Mouse (Mus musculus) kidney, embryonic 15.5 days (tissue): ENCODE data around the gene Eps8l3. TPM values are rescaled to one million over a fixed set of nuclear protein-coding genes. Genes with fewer than 3 reads are reported as not detected.

Source experiments
- ATAC-seq: fragments of 200-750 bp; cut with Nextera tagmentation; replicated peaks from 2 replicates; pipeline ENCODE4 v1.8.0; 2017; ENCODE audit warnings: moderate TSS enrichment; ENCODE audit not compliant: low FRiP score
- H3K27ac ChIP-seq: fragments of 300-500 bp; sonication (generic); 2 replicates; pipeline ENCODE4 v1.5.1; 2015; ENCODE audit warnings: mild to moderate bottlenecking, inconsistent platforms
- H3K27me3 ChIP-seq: fragments of 300-500 bp; sonication (generic); 2 replicates; pipeline ENCODE4 v1.6.1; 2015; ENCODE audit warnings: inconsistent platforms
- H3K36me3 ChIP-seq: fragments of 300-500 bp; sonication (generic); 2 replicates; pipeline ENCODE4 v1.6.1; 2015; ENCODE audit warnings: inconsistent platforms
- H3K4me1 ChIP-seq: fragments of 300-500 bp; sonication (generic); 2 replicates; pipeline ENCODE4 v1.6.1; 2015; ENCODE audit warnings: inconsistent platforms
- H3K4me2 ChIP-seq: fragments of 300-500 bp; sonication (generic); 2 replicates; pipeline ENCODE4 v1.6.1; 2015; ENCODE audit warnings: moderate library complexity, mild to moderate bottlenecking, inconsistent platforms
- H3K4me3 ChIP-seq: fragments of 300-500 bp; sonication (generic); replicated peaks from 2 replicates; pipeline ENCODE4 v1.5.1; 2015; ENCODE audit warnings: mild to moderate bottlenecking, inconsistent platforms
- H3K9ac ChIP-seq: fragments of 300-500 bp; sonication (generic); 2 replicates; pipeline ENCODE4 v1.6.1; 2015; ENCODE audit warnings: mild to moderate bottlenecking, inconsistent platforms
- H3K9me3 ChIP-seq: fragments of 300-500 bp; sonication (generic); replicated peaks from 2 replicates; pipeline ENCODE4 v1.6.1; 2016; ENCODE audit warnings: inconsistent platforms
- WGBS: fragments of 180-500 bp; shearing (Covaris S2); methylation state at CpG from one replicate; pipeline ENCODE4 v1.1.7; 2015; ENCODE audit warnings: mixed read lengths; 5-methylcytosine and 5-hydroxymethylcytosine counted together
- polyA plus RNA-seq: library from polyadenylated mRNA; unstranded; fragments of >200 nt; fragmentation: Nextera tagmentation; extraction: Ambion mirVana; gene quantifications from 2 replicates; pipeline ENCODE4 v1.2.1, GENCODE M21; 2015

Gene Eps8l3
- polyA plus RNA-seq: 0.73 TPM in 1 of 2 replicates, not detected in the other

DNA sequence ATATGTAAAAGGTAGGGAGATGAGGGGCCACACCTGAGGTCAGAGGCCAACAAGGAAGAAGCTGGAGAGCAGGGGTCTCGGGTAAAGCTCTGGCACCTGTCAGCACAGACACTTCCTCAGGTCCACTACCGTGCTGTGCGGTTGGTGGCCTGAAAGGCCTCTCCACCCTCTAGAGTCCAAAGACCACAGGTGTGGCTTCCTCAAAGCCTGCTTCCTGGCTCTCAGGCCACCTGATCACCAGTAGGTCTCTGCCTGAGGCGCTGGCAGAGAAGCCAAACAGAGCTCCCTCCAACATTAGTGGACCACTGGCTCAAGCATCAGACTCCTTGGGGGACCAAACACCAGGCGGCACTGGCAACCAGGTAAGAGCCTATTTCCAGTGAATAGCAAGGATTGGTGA, at the start of gene Eps8l3:
Eps8l3 (plus strand) TSS at position 225 of the 400 bp plus-strand sequence.
- no peak for ATAC-seq
- WGBS: 87% methylated on average over 5 of the region's 5 CpGs
- no peaks in the 10 kb centered on the region for H3K36me3 ChIP-seq
- H3K4me2 ChIP-seq: no peak within 1 kb of the TSS
- H3K9me3 ChIP-seq: no peaks in the 10 kb centered on the region
- no peak within 1 kb of the TSS for H3K27ac ChIP-seq
- H3K9ac ChIP-seq: no peak within 1 kb of the TSS
- no peaks in the 10 kb centered on the region for H3K4me1 ChIP-seq
- H3K4me3 ChIP-seq: no peak within 1 kb of the TSS
- no peaks in the 10 kb centered on the region for H3K27me3 ChIP-seq

DNA sequence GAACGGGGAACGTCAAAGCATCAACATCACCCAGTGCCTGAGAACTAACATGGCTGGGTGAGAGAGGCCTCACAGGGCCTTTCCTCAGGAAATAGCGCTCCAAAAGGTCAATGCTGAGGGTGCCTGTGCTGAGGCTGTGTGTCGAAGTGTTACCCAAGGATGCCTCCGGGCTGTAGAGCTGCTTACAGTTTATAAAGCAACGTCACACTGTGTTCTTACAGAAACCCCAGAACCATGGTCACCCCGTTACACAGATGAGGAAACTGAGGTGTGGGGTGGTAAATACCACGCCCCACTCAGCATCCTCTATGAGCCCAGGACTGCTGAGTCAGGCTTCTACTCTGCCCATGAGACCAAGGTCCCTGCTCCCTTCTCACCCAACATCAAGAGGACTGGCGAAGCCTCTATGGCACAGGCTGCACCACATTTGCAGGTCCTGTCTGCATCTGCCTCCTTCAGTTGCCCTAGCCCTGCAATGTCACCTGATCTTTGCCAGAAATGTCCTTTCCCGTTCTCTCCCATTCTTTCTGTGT, 49.1 kb upstream of the Eps8l3 start:
- WGBS: 87% methylated on average over 10 of the region's 10 CpGs
- H3K4me2 ChIP-seq: no peak overlapping the region
- H3K27me3 ChIP-seq: no peaks in the 10 kb centered on the region
- ATAC-seq: no peak
- H3K27ac ChIP-seq: no peak overlapping the region
- no peaks in the 10 kb centered on the region for H3K9me3 ChIP-seq
- H3K36me3 ChIP-seq: no peaks in the 10 kb centered on the region
- H3K4me3 ChIP-seq: no peak overlapping the region
- H3K9ac ChIP-seq: no peak overlapping the region
- H3K4me1 ChIP-seq: peaks cover 5% of the 10 kb centered on the region; the same call in 1 of the 2 replicates

DNA sequence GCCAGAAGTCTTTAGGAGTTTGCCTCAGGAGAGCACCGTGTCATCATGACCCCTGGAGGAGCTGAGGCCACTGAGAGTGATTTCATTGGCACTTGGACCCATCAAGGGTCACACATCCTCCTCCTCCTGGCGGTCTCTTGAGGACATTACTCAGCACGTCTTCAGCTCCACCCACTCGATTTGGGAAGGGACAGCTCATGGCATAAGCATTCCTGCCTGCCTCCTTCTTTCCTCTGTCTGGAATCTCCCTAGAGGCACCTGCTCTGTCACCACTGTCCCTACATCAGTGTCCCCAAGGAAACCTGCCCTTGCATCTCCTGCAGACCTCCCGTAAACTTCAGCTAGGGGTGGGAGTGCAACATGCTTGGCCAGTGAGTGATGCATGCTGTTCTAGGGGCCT, 48.5 kb upstream of the Eps8l3 start:
- Histone ChIP-seq H3K9me3 (no peaks in the 10 kb centered on the region), H3K4me2 (no peak overlapping the region), H3K36me3 (no peaks in the 10 kb centered on the region), H3K4me1 (peaks cover 5% of the 10 kb centered on the region; the same call in 1 of the 2 replicates), H3K4me3 (no peak overlapping the region), H3K27ac (no peak overlapping the region), H3K27me3 (no peaks in the 10 kb centered on the region), H3K9ac (no peak overlapping the region)
- no peak for ATAC-seq
- 36% methylated on average over 5 of the region's 5 CpGs for WGBS

DNA sequence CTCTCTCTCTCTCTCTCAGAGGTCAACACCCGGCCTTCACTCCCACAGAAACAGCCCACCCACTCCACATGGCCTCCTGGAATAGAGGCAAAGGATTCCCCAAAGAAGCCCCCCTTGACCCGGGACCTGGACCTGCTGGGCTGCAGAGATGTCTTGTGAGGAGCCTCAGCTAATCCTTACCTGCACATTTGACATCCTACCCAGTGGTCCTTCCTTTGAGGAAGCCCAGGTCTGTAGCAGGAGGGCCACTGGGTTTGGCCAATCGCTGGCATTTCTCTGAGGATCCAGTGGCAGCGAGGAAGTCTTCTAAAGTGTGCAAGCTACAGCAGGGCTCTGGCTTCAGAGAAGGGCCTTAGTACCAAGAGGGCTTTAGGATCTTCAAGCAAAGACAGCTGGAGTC, 48.0 kb upstream of the Eps8l3 start:
- 74% methylated on average over 4 of the region's 4 CpGs for WGBS
- Histone ChIP-seq H3K4me1 (peaks cover 5% of the 10 kb centered on the region; the same call in 1 of the 2 replicates), H3K27ac (no peak overlapping the region), H3K27me3 (no peaks in the 10 kb centered on the region), H3K9ac (no peak overlapping the region), H3K4me2 (no peak overlapping the region), H3K36me3 (no peaks in the 10 kb centered on the region), H3K9me3 (no peaks in the 10 kb centered on the region), H3K4me3 (no peak overlapping the region)
- no peak for ATAC-seq

DNA sequence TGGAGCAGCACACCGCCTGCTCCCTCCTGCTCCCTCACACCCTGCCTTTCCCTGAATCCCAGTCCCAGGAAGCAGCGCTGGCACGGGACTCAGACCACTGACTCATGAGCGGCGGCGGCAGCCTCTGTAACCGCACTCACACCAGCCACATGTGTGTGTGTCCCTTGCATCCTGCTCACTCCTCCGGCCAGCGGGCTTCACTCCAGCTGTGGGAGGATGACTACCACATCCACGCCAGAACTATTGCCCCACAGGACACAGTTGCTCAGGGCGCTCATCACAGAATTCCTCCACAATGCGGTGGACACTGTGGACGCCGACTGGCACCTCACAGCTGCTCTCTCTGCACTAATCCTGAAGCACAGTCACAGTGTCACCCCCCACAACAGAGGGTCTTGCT, 47.4 kb upstream of the Eps8l3 start:
- no peak overlapping the region for H3K9ac ChIP-seq
- 68% methylated on average over 14 of the region's 14 CpGs for WGBS
- peaks cover 4% of the 10 kb centered on the region for H3K4me1 ChIP-seq
- H3K4me2 ChIP-seq: no peak overlapping the region
- H3K9me3 ChIP-seq: no peaks in the 10 kb centered on the region
- no peaks in the 10 kb centered on the region for H3K36me3 ChIP-seq
- H3K27ac ChIP-seq: no peak overlapping the region
- H3K27me3 ChIP-seq: no peaks in the 10 kb centered on the region
- H3K4me3 ChIP-seq: no peak overlapping the region
- no peak for ATAC-seq

DNA sequence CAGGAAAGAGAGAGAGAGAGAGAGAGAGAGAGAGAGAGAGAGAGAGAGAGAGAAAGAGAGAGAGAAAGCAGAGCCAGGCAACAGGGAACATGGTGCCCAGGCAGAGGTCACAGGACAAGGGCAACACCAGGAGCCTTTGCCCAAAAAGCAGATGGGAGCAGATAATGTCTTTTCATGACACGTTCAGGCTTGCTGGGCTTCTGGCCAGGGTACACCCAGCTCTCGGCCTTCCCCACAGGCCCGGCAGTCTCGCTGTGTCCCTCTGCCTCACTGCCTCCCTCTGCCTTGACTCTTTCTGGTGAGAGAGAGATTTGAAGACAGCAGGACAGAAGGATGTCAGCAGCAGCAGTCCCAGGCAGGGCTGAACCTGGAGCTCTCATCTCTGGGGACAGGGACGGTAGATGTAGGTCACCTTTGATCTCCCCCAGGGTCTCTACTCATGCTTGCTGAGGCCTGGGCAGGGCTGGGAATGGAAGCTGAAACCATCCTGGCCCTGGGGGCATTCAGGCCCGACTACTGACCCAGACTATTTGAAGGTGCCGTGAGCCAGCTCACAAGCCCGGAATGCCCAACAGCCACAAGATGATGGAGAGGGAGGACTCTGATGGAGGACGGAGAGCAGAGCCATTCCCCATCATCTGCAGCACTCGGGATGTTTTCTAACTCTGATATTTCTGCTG, 45.0 kb upstream of the Eps8l3 start:
- Histone ChIP-seq H3K27me3 (no peaks in the 10 kb centered on the region), H3K9ac (no peak overlapping the region), H3K4me2 (no peak overlapping the region), H3K27ac (no peak overlapping the region), H3K9me3 (no peaks in the 10 kb centered on the region), H3K4me1 (peaks cover 6% of the 10 kb centered on the region), H3K36me3 (no peaks in the 10 kb centered on the region), H3K4me3 (no peak overlapping the region)
- 57% methylated on average over 10 of the region's 10 CpGs for WGBS
- no peak for ATAC-seq

DNA sequence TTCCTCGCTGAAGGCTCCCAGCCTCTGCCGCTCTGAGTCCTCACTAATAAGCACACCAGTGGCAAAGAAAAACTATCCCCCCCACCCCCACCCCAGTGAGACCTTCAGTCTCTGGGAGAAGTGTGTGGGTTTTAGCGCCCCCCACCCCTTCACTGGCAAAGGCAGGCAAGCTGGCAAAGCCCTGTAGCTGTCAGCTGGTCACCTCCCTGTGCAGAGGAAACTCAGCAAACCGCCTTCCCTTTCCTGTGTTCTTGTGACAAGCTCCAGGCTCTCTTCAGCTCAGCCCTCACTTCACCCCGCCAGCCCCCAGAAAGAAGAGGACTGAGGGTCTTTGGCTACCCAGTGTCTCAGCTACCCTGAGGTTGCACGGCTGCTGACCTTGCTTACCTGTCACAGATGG, 44.4 kb upstream of the Eps8l3 start:
- H3K9me3 ChIP-seq: no peaks in the 10 kb centered on the region
- H3K4me3 ChIP-seq: no peak overlapping the region
- 63% methylated on average over 6 of the region's 6 CpGs for WGBS
- no peaks in the 10 kb centered on the region for H3K36me3 ChIP-seq
- H3K4me1 ChIP-seq: peaks cover 6% of the 10 kb centered on the region
- H3K27me3 ChIP-seq: no peaks in the 10 kb centered on the region
- no peak overlapping the region for H3K9ac ChIP-seq
- no peak overlapping the region for H3K4me2 ChIP-seq
- ATAC-seq: no peak
- H3K27ac ChIP-seq: no peak overlapping the region

DNA sequence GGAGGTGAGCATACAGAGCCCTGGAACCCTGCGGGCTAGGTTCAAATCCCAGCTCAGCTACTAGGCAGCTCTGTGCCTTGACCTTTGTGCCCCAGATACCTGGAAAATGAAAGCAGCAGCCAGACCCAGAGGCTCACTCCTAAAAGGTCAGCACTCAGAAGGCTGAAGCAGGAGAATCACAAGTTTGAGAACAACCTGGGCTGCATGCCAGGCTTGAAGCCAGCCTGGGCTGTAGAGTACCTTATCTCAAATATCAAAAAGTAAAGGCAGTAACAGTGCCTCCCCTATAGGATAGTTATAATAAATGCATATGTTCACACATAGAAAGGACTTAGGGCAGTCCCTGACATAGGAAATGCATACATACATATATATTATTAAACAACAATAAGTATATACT, 43.7 kb upstream of the Eps8l3 start:
- 80% methylated on average over 1 of the region's 1 CpGs for WGBS
- no peak for ATAC-seq

DNA sequence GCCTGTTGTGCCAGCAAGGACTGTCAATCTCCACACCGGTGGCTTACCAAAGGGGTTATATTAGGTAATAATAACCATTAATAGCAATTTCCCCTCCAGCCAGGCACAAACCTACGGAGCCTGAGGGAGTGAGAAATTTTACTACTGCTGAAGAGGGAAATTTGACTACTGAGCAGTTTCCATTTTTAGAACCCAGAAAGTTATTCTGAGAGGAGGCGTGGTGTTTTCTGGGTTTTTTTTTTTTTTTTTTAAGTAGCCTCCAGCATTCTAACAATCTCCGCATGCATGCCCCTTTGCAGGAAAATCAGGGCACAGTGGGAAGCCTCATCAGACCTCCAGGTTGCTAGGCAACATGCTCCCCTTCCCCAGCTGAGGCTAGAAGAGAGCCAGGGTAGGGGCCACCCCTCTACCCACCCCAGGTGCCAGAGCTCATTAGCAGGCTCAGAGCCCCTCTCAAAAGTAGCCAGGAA, 43.1 kb upstream of the Eps8l3 start:
- 49% methylated on average over 4 of the region's 4 CpGs for WGBS
- no peaks in the 10 kb centered on the region for H3K36me3 ChIP-seq

More for the DNA sequence above, 43.7 kb upstream of the Eps8l3 start:
- H3K4me3 ChIP-seq: no peak overlapping the region
- no peaks in the 10 kb centered on the region for H3K36me3 ChIP-seq
- peaks cover 6% of the 10 kb centered on the region for H3K4me1 ChIP-seq
- no peaks in the 10 kb centered on the region for H3K27me3 ChIP-seq
- no peak overlapping the region for H3K4me2 ChIP-seq
- H3K9me3 ChIP-seq: no peaks in the 10 kb centered on the region
- H3K27ac ChIP-seq: no peak overlapping the region
- no peak overlapping the region for H3K9ac ChIP-seq

DNA sequence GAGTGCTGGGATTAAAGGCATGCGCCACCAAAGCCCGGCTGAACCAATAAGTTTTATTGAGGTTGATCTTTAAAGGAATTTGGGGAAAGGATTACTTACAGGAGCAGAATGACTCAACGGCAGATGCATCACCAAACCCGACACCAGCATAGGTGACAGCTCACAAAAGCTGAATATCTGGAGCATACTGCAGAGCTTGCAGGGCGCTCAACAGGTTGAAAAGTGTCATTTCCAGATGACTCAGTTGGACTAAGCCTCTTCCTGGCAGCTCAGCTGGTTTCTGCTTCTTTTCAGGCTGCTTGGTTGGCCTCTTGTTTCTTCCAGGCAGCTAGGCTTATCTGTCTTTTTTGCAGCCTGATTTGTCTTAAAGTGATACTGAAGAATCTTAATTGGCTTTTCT, 41.7 kb upstream of the Eps8l3 start:
- Histone ChIP-seq H3K9ac (no peak overlapping the region), H3K27ac (no peak overlapping the region), H3K27me3 (no peaks in the 10 kb centered on the region), H3K4me2 (no peak overlapping the region), H3K36me3 (no peaks in the 10 kb centered on the region), H3K4me1 (peaks cover 6% of the 10 kb centered on the region), H3K9me3 (no peaks in the 10 kb centered on the region), H3K4me3 (no peak overlapping the region)
- 90% methylated on average over 5 of the region's 5 CpGs for WGBS
- no peak for ATAC-seq

More for the DNA sequence above, 43.1 kb upstream of the Eps8l3 start:
- Histone ChIP-seq H3K9me3 (no peaks in the 10 kb centered on the region), H3K27me3 (no peaks in the 10 kb centered on the region), H3K9ac (no peak overlapping the region), H3K4me2 (no peak overlapping the region), H3K4me1 (peaks cover 6% of the 10 kb centered on the region), H3K4me3 (no peak overlapping the region), H3K27ac (no peak overlapping the region)
- ATAC-seq: no peak

DNA sequence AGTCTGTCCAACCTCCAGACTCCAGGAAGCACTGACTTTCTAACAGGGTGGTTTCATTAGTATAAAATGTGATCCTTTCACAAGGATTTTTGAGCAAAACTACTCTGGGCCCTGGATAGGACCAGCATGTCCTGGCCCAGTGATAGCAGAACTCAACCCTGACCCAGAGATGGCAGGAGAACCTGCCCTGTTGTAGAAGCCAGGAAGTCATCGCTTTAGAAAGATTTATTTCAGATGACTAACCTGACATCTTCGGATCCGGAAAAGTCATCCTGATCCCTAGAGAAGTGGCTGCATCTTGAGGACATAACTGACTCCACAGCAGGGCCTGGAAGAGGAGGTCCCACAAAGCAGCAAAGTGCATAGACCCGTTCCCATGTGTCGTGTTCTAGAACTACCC, 37.2 kb upstream of the Eps8l3 start:
- H3K4me2 ChIP-seq: no peak overlapping the region
- H3K9me3 ChIP-seq: no peaks in the 10 kb centered on the region
- no peak overlapping the region for H3K27ac ChIP-seq
- no peaks in the 10 kb centered on the region for H3K36me3 ChIP-seq
- H3K4me3 ChIP-seq: no peak overlapping the region
- WGBS: 80% methylated on average over 5 of the region's 5 CpGs
- H3K4me1 ChIP-seq: peaks cover 6% of the 10 kb centered on the region; the same call in 1 of the 2 replicates
- no peaks in the 10 kb centered on the region for H3K27me3 ChIP-seq
- no peak overlapping the region for H3K9ac ChIP-seq
- ATAC-seq: no peak

DNA sequence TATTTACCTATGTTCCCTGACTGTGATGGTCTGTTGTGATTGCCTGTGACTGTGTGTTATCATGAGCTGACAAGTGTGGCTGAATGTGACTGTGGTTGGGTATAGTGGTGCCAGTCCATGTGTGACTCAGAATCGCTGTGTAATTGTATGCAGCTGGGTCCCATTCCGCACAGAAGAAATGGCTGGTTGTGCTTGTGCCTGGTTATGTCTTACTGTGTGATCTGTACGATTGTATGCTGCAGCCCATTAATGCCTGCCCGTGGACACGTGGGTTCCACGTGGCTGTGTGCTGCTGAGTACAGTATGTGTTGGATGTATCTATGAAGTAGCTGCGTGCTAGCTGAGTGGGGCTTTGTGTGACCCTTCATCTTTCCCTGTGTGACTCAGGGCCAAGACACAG, 36.2 kb upstream of the Eps8l3 start:
- H3K36me3 ChIP-seq: no peaks in the 10 kb centered on the region
- WGBS: 90% methylated on average over 7 of the region's 7 CpGs
- H3K9me3 ChIP-seq: no peaks in the 10 kb centered on the region
- peaks cover 6% of the 10 kb centered on the region; the same call in 1 of the 2 replicates for H3K4me1 ChIP-seq
- H3K27ac ChIP-seq: no peak overlapping the region
- no peak for ATAC-seq
- H3K9ac ChIP-seq: no peak overlapping the region
- H3K4me3 ChIP-seq: no peak overlapping the region
- H3K27me3 ChIP-seq: no peaks in the 10 kb centered on the region
- no peak overlapping the region for H3K4me2 ChIP-seq
